ENCODE assay signal across 27 mouse cellular contexts in genomic region chr15:7332875-7333274, GRCm38 (mm10).
A peak's percentile ranks its signal among the peaks of the same experiment; 100 is the strongest.
DNase-seq lines count a peak whose midpoint lies in the region; ATAC-seq and TF ChIP-seq lines count a peak whose summit lies in the region.
"Had no signal": no experiment of that assay in that cellular context is flagged by ENCODE, and none has a peak within 500 bp of the region (broad histone marks: within the 10 kb centered on the region; RNA-seq: fewer than 3 reads in every experiment).

No protein-coding gene starts in this region.

- peak; percentile 24 for DNase-seq in intestine, embryonic 14.5 days (ENCODE audit: low spot score)
- DNase-seq in lung, postnatal 25 days (ENCODE audit: low spot score), result no peak
- peak; percentile 45 for DNase-seq in lung, postnatal 0 days (ENCODE audit: low spot score)
- no peak for DNase-seq in lung, postnatal 14 days
- DNase-seq in lung, postnatal 4 days, result peak; percentile 13 to 23
- DNase-seq: adrenal gland, adult 8-10 months; adrenal gland, postnatal 25 days; B cell, adult 2 months; cerebellum, adult 11 months; cerebellum, adult 18-20 months; cerebellum, adult 8-10 months; cerebellum, adult 9-11 months; cerebellum, postnatal 14 days; cerebellum, postnatal 36 days; embryo, embryonic 11 days had no signal

- TF ChIP-seq CTCF in lung, postnatal 0 days (IDR thresholded peaks at IDR 0.05), result no peak

- H3K4me1 ChIP-seq in intestine, embryonic 14.5 days (replicated peaks; ENCODE audit: control insufficient read depth, insufficient read depth, low read length), result no peaks in the 10 kb centered on the region
- H3K4me1 ChIP-seq in intestine, embryonic 15.5 days (replicated peaks), result no peaks in the 10 kb centered on the region
- no peaks in the 10 kb centered on the region for H3K4me1 ChIP-seq in lung, embryonic 15.5 days
- no peaks in the 10 kb centered on the region for H3K4me1 ChIP-seq in lung, postnatal 0 days (ENCODE audit: insufficient read depth, low read depth, low read length)
- H3K4me1 ChIP-seq: embryonic facial prominence, embryonic 15.5 days; forebrain, embryonic 10.5 days; forebrain, embryonic 12.5 days had no signal

- no peak overlapping the region for H3K27ac ChIP-seq in intestine, embryonic 14.5 days (ENCODE audit: low read depth)
- no peak overlapping the region for H3K27ac ChIP-seq in intestine, embryonic 15.5 days
- no peak overlapping the region for H3K27ac ChIP-seq in lung, embryonic 15.5 days
- no peak overlapping the region for H3K27ac ChIP-seq in lung, postnatal 0 days (ENCODE audit: low read length)
- H3K27ac ChIP-seq: embryonic facial prominence, embryonic 13.5 days; embryonic facial prominence, embryonic 15.5 days; forebrain, embryonic 10.5 days; forebrain, embryonic 12.5 days had no signal

- 0 out of 2 replicates have a peak, but pooled peaks have one; percentile 19 for TF ChIP-seq EP300 in lung, postnatal 0 days (IDR thresholded peaks at IDR 0.05)

- H3K9ac ChIP-seq in intestine, embryonic 14.5 days (ENCODE audit: low read length), result no peak overlapping the region
- H3K9ac ChIP-seq in intestine, embryonic 15.5 days, result no peak overlapping the region
- no peak overlapping the region for H3K9ac ChIP-seq in lung, embryonic 15.5 days
- H3K9ac ChIP-seq in lung, postnatal 0 days (replicated peaks; ENCODE audit: low read depth), result no peak overlapping the region
- H3K9ac ChIP-seq: embryonic facial prominence, embryonic 13.5 days; embryonic facial prominence, embryonic 15.5 days; forebrain, embryonic 12.5 days had no signal

- no peak overlapping the region for H3K4me3 ChIP-seq in intestine, embryonic 14.5 days (ENCODE audit: low read depth, low read length)
- no peak overlapping the region for H3K4me3 ChIP-seq in intestine, embryonic 15.5 days (replicated peaks)
- H3K4me3 ChIP-seq in lung, embryonic 15.5 days, result no peak overlapping the region
- no peak overlapping the region for H3K4me3 ChIP-seq in lung, postnatal 0 days (ENCODE audit: low read depth, low read length)
- H3K4me3 ChIP-seq: embryonic facial prominence, embryonic 13.5 days; embryonic facial prominence, embryonic 15.5 days; erythroblast, embryonic 14.5 days; forebrain, embryonic 10.5 days; forebrain, embryonic 12.5 days had no signal

- no peaks in the 10 kb centered on the region for H3K36me3 ChIP-seq in intestine, embryonic 14.5 days (ENCODE audit: control insufficient read depth, insufficient read depth, low read length)
- H3K36me3 ChIP-seq in intestine, embryonic 15.5 days, result no peaks in the 10 kb centered on the region
- no peaks in the 10 kb centered on the region for H3K36me3 ChIP-seq in lung, embryonic 15.5 days
- H3K36me3 ChIP-seq in lung, postnatal 0 days (ENCODE audit: insufficient read depth, low read length), result no peaks in the 10 kb centered on the region
- H3K36me3 ChIP-seq: embryonic facial prominence, embryonic 13.5 days; embryonic facial prominence, embryonic 15.5 days; forebrain, embryonic 10.5 days; forebrain, embryonic 12.5 days; G1E had no signal

- ATAC-seq in intestine, embryonic 14.5 days (replicated peaks; ENCODE audit: low FRiP score, low TSS enrichment, low read depth), result no peak
- no peak for ATAC-seq in intestine, embryonic 15.5 days
- peak; percentile 55 for ATAC-seq in lung, embryonic 15.5 days (ENCODE audit: borderline replicate concordance, extremely low read depth, low FRiP score, low TSS enrichment)
- ATAC-seq in lung, postnatal 0 days, result peak; percentile 87
- ATAC-seq: activated CD4-positive, CD25-positive, alpha-beta regulatory T cell, adult 4 months; CD4-positive, CD25-positive, alpha-beta regulatory T cell, adult 4 months; forebrain, embryonic 14.5 days; Patski had no signal

- no peak overlapping the region for H3K4me2 ChIP-seq in intestine, embryonic 14.5 days (ENCODE audit: low read length)
- H3K4me2 ChIP-seq in intestine, embryonic 15.5 days (replicated peaks), result no peak overlapping the region
- no peak overlapping the region for H3K4me2 ChIP-seq in lung, embryonic 15.5 days
- no peak overlapping the region for H3K4me2 ChIP-seq in lung, postnatal 0 days (replicated peaks; ENCODE audit: low read depth, low read length)
- H3K4me2 ChIP-seq: embryonic facial prominence, embryonic 13.5 days; embryonic facial prominence, embryonic 15.5 days; forebrain, embryonic 12.5 days had no signal

- no peaks in the 10 kb centered on the region for H3K27me3 ChIP-seq in intestine, embryonic 14.5 days (replicated peaks; ENCODE audit: control insufficient read depth, insufficient read depth, low read length)
- no peaks in the 10 kb centered on the region for H3K27me3 ChIP-seq in intestine, embryonic 15.5 days (replicated peaks)
- H3K27me3 ChIP-seq in lung, embryonic 15.5 days, result no peaks in the 10 kb centered on the region
- H3K27me3 ChIP-seq in lung, postnatal 0 days (replicated peaks; ENCODE audit: insufficient read depth, low read length), result no peaks in the 10 kb centered on the region
- H3K27me3 ChIP-seq: embryonic facial prominence, embryonic 13.5 days; embryonic facial prominence, embryonic 15.5 days; forebrain, embryonic 12.5 days had no signal

- no peaks in the 10 kb centered on the region for H3K9me3 ChIP-seq in intestine, embryonic 14.5 days (ENCODE audit: control insufficient read depth, low read length)
- H3K9me3 ChIP-seq in intestine, embryonic 15.5 days, result no peaks in the 10 kb centered on the region
- no peaks in the 10 kb centered on the region for H3K9me3 ChIP-seq in lung, embryonic 15.5 days
- H3K9me3 ChIP-seq in lung, postnatal 0 days (ENCODE audit: low read length), result no peaks in the 10 kb centered on the region
- H3K9me3 ChIP-seq: embryonic facial prominence, embryonic 13.5 days; embryonic facial prominence, embryonic 15.5 days; forebrain, embryonic 10.5 days; forebrain, embryonic 12.5 days; G1E had no signal

- 94% methylated on average over 1 of the region's 1 CpGs for WGBS in intestine, embryonic 14.5 days
- 95% methylated on average over 1 of the region's 1 CpGs for WGBS in intestine, embryonic 15.5 days
- WGBS in lung, embryonic 15.5 days, result 61% methylated on average over 1 of the region's 1 CpGs
- 64% methylated on average over 1 of the region's 1 CpGs for WGBS in lung, postnatal 0 days

Comparison
In these comparisons a context has a peak if more than half of its experiments do, and no peak if none do; other contexts are left out.
1. DNase-seq: peak in intestine, embryonic 14.5 days (single experiment), lung, postnatal 0 days (single experiment) and lung, postnatal 4 days (2 of 2); none in lung, postnatal 25 days (single experiment) and lung, postnatal 14 days (single experiment).
2. ATAC-seq: peak in lung, embryonic 15.5 days (single experiment) and lung, postnatal 0 days (single experiment); none in intestine, embryonic 14.5 days (single experiment) and intestine, embryonic 15.5 days (single experiment).